Mouse (Mus musculus) MN1 (cell line): Measurements from ENCODE around the gene Psmb9.

Experiments used
- DNase-seq: peaks from one replicate; pipeline ENCODE4 v3.0.0-alpha.2; 2016; ENCODE audit warnings: low spot score

Gene Psmb9

GRCm38 (mm10) chr17:34138655-34139054, 48.9 kb downstream of the Psmb9 start:
- no peak for DNase-seq

GRCm38 (mm10) chr17:34137601-34138000, 50.0 kb downstream of the Psmb9 start:
- DNase-seq = no peak

- peak; percentile 99 for DNase-seq
Measured at GRCm38 (mm10) chr17:34135297-34136224, 52.0 kb downstream of the Psmb9 start.

- DNase-seq = no peak
Measured at GRCm38 (mm10) chr17:34134451-34134850, 53.1 kb downstream of the Psmb9 start.

- no peak for DNase-seq
Measured at GRCm38 (mm10) chr17:34133289-34133688, 54.3 kb downstream of the Psmb9 start.
